Mouse (Mus musculus) layer of hippocampus, adult 18-20 months (tissue): ENCODE data around the gene Cadps. TPM values are rescaled to one million over a fixed set of nuclear protein-coding genes. Genes with fewer than 3 reads are reported as not detected.

ENCODE experiments used
- DNase-seq, 2 experiments: peaks; one replicate each; pipeline ENCODE4 v3.0.0; 2022; ENCODE audit warnings: low spot score in 2 of 2
- long read RNA-seq: library from polyadenylated mRNA; stranded (forward); transcript quantifications from one replicate; pipeline ENCODE4 v2.0.0, GENCODE M21; 2021
- total RNA-seq, 2 experiments: library from RNA; stranded (reverse); gene quantifications; 2 replicates each; pipeline ENCODE4 v1.2.3; 2021

The Cadps gene
- total RNA-seq = 100 to 1,000 TPM; 210 to 218 TPM
- long read RNA-seq, partial matches to known transcripts = 6 of 29 reads
- long read RNA-seq, other reads (novel, unspliced or antisense) = 22 of 29 reads

DNA sequence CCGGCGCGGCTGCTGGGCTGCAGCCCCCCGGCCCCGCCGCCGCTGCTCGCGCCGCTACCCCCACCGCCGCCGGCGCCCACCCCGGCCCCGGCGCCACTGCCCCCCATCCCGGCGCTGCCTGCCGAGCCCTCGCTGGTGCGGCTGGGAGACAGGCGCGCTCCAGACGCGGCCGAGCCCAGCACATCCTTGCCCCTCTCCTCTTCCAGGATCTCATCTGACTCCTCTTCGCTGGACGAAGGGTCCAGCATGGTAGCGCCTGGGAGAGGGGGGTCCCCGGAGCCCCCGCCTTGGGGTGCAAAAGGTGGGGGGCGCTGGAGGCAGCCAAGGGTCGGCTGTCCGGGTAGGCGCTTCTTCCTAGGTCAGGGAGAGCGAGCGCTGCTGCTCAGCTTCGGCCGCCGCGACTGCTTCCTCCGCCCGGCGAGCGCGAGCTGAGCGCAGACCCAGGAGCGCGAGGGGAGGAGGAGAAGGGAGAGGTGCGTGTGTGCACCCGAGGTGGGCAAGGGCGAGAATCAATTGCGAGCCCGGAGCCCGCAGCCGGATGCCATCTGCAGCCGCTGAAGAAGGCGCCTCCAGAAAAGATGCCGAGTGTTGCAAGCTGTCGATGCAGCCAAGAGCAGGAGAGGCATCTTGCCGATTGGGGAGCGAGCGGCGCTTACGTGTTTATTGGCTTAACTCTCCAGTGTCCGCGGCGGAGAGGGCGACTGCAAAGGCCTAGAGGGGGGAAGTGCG lies at the start of gene Cadps:
TSS of gene Cadps (minus strand) at position 589 of the 729 bp plus-strand sequence.
- DNase-seq = peak; percentile 80 to 88

DNA sequence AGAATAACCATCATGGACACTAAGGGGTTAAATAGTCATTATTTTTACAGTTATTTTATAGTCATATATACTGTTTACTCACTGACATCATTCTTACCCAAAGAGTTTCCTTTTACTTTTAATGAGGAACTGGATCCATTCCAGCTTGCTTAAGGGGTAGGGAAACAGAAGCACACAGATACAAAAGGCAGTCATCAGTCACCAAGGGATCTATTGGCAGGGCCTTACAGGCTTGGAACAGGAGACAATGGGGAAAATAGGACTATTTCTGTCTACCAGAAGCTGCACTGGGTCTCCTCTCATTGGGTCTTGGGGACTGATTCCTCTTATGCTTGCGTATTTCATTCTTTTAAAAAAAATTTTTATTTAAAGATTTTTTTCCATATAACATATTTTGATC lies 46.7 kb upstream of the Cadps start:
- no peak for DNase-seq

DNA sequence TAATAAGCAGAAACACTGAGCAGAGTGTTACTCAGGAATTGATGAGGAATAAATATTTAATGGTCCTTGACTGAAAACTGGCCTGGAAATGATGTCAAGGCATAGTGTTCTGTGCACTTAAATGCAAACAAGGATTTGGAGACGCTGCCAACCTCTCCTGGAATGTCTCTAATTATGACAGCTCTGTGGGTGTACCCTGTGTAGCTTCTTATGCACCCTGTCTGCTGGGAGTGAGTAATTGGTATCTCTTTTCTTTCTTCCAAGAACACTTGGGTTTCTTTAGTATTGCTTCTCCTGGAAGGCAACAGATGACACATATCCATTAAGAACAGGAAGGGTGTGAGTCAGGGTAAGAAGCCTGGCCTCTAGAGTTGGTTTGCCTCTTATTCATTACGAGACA lies 42.4 kb upstream of the Cadps start:
- peak in 1 of 2 experiments; percentile 33 for DNase-seq

DNA sequence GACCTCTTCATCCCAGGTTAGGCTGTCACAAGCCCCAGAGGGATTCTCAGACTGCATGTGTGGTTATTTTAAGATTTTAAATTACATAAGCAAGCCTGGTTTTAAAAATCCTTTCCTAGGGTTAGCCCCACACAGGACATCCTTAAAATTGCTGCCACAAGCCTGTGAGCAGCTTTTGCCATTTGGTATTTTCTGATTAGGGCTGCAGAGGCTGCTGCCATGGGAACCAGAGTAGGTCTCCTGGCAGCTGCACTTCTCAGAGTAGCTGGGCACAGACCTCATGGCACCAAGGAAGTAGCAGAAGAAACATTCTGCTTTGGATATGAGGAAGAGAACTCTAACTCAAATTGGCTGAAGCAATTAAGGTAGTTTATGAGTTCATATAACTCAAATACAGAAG lies 21.0 kb upstream of the Cadps start:
- DNase-seq = no peak

DNA sequence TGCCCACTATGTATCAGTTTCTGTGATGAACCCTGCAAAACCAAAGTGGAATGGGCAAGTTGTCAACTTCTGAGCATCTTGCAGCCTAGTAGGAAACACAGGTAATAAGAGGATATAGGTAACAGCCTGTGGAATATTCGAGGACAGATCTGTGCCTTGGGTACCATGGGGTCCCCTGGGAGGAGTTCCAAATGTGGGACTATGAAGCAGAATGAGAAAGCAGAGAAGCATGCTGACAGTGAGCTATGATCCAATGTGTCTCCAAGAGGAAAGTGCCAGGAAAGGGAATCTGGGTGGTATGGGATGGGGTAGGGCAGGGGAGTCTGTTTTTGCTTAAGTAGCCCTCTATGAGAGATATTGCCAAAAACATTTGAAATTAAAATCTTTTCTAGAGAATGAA lies 16.6 kb upstream of the Cadps start:
- no peak for DNase-seq

DNA sequence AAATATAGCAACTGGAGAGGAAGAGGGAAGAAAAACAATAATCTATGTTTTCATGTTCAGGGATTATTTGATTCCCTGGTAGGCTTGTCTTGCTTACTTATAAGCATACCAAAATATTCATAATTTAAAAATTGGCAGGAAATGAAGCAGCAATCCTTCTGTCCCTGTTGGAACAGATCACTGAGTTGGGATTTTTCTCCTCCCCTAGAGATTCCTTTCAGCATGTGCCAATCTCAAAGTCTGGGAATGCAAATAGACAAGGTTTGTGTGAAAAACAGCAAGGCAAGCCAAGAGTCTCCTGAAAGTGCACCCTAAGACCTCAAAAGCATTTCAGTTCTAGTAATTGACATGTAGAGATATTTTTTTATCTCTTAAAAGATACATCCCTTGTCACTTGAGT lies 16.1 kb upstream of the Cadps start:
- DNase-seq = peak in 1 of 2 experiments; percentile 55

DNA sequence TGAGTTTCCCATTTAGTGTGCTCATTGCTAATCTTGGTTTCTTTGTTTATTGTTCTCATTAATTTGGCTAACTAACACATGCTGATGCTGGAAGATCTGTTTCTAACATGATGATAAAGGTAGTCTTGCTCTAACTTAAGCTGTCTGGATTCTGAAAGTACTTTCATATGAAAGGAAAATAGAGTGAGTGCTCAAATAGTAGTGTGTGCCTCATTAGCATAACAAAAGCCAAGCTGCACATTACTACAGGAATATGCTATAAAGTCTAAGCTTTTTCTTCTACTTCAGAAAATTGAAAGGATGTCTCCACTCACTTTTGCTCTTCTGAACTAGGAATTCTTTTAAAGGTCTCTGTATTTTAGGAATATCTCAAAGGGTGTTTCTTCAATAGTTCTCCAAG lies 15.4 kb upstream of the Cadps start:
- no peak for DNase-seq

DNA sequence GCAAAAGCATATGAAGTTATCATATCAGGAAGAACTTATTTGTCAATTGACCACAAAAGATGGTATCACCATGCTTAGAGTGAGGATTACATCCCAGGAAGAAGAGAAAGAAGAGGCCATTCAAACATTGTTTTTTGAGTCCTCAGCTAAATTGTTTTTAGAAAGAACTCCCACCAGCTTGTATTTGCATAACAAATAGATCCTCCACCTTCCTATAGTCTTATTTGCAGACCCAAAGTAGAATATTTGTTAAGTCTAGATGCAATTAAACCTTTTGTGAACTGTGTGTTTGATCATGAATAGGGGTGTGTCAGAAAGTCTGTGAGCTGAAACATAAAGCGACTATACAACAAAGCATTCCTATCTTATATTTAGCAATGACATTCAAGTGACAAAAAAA lies 15.0 kb upstream of the Cadps start:
- DNase-seq = no peak

DNA sequence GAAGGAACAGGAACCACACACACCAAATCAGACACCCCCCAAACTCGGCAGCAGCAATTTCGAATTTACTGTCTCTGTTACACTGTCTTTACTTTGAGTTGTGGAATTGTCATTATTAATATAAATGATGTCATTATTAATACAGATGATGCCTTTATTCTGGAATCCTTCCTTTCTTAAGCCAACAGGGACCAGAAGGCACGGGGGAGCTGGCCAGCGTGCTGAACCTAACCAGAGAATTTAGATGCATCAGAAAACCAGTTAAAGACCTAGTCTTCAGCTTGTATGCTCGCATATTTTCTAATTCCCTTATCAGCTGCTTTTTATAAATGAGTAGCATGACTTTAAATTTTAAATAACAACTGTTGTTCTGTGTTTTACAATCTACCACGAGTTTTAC lies 902 bp upstream of the Cadps start:
- no peak for DNase-seq

DNA sequence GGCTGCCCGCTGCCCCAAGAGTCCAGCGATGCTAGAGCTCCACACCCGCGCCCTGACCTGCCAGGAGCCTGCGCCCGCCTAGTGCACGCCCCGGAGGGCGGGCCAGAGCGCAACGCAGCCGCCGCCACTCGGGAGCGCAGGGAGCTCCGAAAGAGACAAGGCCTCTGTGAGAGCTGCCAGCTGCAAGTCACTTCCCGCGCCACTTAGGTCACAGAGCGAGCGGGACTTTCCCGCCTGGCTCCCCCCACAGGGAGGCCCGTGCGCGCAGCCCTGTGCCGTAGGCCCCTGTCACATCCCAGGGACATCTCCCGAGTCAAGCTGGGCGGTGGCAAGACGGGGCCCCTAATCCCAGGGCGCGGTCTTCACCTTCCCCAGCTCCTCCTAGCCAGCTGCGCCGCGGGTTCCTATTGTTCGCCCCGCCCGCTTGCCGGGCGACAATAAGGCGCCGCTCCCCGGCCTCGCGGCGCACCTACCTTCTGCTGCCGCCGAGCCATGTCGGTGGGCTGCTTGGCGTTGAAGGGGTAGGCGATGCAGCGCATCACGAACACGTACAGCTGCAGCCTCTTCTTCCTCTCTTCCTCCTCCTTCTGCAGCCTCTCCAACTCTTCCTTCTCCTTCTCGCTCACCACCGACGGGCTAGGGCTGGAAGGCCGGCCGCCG lies 918 bp downstream of the Cadps start:
- peak; percentile 43 to 73 for DNase-seq

DNA sequence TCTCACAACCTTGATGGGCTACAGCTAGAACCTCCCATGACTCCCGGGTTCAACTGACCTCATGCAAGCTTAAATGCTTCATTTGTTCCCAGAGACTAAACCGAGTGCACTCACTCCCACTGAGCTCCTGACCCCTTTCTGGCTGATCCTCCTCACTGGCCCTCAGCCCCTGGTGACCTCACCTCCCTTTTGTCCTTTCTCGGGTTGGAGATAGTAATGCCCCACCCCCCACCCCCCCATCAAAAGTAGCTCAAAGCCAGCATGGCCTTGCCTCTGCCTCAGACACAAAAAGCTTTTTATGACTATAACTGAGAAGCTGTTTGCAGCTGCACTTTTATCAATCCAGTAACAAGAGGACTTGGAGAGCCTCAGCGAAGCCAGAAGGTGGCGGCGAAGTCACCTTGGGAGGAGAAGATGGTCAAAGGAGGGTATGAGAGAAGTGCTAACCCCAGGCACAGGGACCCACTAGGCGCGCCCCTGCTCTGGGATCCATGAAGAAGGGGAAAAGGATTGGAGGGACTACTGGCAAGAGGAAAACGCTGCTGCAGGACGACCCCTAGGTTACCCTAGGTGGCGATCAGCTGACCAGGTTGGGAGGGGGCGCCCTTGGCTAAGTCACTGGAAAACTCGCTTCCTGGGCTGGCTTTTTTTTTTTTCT lies 1.6 kb downstream of the Cadps start:
- DNase-seq = no peak

DNA sequence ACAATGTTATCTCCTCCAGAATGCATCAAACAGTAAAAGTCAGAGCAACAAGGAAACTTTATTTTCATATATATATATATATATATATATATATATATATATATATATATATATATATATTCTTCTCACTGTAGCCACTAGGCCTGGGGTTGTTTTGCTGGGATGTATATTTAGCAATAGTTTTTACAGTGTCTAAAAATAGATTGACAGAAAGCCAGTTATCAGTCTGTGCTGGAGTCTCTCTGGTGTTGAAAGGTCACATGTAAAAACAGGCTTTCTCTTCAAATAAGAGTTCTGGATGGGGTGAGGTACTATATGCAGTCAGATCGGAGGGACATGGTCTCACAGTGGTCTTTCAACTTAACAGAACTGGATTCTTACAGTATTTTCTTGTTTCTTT lies 2.7 kb downstream of the Cadps start:
- DNase-seq = no peak

DNA sequence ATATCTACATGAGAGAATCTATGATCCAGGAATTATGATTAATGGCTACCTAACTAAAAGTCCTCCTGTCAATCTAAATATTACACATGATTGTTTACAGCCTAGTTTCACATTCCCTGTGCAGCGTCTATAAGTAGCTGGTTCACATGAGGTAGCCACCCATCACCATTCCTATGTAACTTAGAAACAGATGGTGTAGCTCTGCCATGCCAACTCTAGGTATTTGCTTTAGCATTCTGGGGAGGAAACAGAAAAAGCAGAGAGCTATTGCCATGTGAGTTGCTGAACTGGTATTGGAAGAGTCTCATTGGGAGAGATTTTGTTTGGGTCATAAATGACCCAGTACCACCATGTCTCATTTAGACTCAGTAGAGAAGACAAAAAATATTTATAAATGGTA lies 4.4 kb downstream of the Cadps start:
- DNase-seq = no peak

DNA sequence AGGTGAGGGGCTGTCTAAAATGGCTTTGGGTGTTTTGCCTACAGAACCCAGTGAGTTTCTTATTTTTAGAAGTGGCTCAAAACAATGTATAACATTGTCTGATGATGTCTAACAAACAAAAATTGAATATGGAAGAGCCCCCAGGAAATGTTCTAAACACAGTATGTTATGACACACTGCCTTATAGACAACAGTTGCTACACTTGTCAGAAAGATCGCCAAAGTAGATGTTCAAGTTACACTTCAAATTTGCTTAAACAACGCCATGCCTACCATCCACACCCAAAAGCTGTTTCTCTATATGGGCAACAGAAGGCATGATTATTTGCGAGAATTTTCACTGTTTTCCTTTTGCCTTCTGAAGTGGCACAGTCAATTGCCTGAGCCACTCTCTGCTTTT lies 10.8 kb downstream of the Cadps start:
- no peak for DNase-seq

DNA sequence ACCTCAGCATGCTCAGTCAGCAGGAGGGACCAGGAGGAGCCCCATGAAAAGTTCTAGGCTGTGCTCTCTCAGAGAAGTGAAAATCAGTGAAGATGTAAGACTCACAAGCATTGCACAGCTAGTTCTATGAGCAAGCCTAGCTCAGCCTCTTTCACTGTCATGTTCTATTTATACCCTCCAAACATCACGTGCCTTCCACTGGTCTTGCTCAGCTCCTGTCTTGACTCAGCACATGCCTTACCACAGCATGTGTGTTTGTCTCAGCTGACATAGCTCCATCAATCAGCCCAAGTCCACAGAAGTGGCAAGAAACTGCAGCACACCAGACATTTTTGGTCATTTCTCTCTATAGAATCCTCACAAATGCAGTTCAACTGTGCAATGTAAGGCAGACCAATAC lies 19.9 kb downstream of the Cadps start:
- no peak for DNase-seq

DNA sequence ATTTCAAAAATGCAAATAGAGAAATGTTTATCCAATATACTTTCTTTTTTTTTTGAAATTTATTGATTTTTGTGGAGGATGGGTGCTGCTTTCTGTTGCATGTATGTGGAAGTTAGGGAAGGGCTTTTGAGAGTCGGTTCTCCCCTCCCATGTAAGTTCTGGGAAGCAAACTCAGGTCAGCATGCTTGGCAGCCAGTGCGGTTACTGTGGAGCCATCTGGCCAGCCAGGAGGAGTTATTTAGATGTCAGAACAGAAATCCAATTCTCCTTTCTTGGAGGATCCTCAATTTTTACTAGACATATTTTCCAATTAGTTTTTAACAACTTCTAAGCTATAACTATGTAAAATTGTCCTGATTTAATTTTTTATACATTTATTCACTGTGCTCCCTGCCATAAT lies 21.8 kb downstream of the Cadps start:
- DNase-seq = peak in 1 of 2 experiments; percentile 21

DNA sequence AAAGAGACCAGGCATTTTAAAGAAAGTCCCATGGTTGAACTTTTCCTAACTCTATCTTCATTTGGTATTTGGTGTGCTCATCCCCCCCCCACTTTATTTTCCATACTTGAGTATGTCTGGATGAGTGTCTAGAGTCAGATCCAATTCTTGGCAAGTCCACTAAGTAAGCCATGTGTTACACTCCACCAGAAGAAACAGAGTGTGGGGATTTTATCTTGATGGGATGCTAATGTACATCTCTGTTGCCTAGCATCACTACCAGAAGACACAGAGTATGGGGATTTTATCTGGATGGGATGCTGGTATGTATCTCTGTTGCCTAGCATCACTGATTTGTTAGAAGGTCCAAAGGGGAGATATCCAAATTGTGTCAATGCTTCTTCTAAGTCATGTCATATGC lies 24.0 kb downstream of the Cadps start:
- DNase-seq = no peak

DNA sequence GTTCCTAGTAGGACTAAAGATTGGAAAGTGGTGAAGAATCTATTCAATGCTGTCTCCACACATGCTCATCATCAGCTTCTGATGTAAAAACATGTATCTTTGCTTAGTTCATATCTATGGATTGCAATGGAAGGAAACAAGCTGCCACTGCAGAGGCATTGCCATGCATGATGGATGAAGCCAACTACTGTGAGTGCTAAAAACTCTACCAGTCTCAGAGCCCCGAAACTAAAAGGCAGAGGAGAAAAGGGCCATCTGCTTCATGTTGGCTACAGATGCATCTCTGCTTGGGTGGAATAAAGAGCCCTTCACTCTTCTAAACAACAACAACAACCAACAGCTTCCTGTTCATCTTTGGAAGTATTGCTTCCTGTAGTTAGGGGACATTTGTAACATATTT lies 38.6 kb downstream of the Cadps start:
- DNase-seq = peak; percentile 11 to 51

DNA sequence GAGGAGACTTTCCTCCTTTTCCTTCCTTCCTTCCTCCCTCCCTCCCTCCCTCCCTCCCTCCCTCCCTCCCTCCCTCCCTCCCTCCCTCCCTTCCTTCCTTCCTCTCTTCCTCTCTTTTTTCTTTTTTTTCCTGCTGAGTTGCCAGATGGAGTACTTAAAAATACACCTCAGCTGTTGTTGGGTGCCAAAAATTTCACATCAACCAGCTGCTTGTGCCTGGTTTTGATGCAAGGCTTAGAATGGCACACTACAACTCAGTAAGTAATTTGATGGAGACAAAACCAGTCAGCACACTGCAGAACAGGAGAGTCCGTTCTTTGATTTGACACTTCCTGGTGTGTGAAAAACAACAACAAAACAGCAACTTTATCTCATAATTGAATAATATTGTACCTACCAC lies 42.9 kb downstream of the Cadps start:
- no peak for DNase-seq

DNA sequence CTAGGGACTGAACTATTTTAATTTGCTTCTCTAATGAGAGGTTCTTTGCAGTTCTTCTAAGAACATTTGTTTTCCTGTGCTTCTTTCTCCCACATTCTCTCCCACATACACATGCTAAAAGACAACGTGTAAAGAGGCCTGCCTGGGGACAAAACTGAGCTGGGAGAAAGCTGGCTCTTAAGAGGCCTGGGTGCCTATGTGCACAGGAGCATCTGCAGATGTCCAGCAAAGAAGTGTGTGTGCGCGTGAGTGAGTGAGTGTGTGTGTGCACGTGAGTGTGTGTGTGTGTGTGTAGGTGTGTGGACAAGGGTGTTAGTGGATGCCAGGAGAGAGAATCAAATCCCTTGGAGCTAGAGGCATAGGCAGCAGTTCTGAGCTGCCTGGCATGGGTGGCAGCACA lies 44.9 kb downstream of the Cadps start:
- DNase-seq = peak in 1 of 2 experiments; percentile 44

DNA sequence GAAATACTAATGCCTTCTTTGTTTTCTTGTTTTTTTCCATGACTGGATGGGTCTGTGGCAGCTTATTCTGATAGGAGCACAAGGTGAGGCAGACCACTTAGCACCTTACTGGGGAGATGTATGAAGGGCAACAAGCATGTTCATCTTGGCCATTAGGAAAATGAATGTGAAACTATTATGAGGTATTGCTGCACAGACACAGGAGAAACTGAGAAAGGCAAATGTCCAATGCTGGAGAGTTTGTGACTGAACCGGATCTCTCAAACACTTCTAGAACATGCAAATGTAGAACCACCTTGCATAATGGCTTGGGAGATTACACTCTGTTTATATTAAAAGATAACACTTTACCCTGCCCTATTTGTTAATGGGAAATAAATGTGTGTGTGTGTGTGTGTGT lies 54.0 kb downstream of the Cadps start:
- no peak for DNase-seq

DNA sequence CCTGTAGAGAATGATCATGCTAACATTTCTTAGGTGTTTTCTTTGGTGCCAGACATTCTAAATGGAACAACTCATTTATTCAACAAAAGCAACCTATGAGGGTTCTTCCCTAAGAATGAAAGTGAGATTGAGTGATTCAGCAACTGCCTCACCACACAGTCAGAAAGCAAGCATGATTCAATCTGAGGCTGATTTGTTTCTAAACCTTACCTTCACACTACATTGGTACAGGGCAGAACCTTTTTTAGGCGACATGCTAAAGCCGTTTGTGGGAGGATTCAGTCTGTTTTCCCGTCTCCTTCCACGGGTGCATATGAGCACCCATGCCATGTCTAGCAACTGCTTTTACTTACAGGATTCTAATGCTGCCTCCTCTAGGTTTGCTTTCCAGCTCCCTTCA lies 69.6 kb downstream of the Cadps start:
- DNase-seq = no peak
